Mouse (Mus musculus) heart, embryonic 11.5 days (tissue): ENCODE results near the gene Rdm1. TPM values are rescaled to one million over a fixed set of nuclear protein-coding genes. Genes with fewer than 3 reads are reported as not detected.
A peak's percentile ranks its signal among the peaks of the same experiment; 100 is the strongest.
"Not testable (repeated sequence)": the region's sequence is repeated elsewhere in the genome, so short reads cannot be mapped to it uniquely, and the experiment has no call there.

Source experiments
- ATAC-seq: fragments of 200-750 bp; cut with Nextera tagmentation; replicated peaks from 2 replicates; pipeline ENCODE4 v1.8.0; 2017; ENCODE audit warnings: moderate library complexity; ENCODE audit not compliant: insufficient number of reproducible peaks, low FRiP score, low TSS enrichment
- H3K27ac ChIP-seq: fragments of 300-500 bp; sonication (generic); 2 replicates; pipeline ENCODE4 v1.5.1; 2014; ENCODE audit warnings: mild to moderate bottlenecking, low read depth, low read length
- H3K27me3 ChIP-seq: fragments of 300-500 bp; sonication (generic); 2 replicates; pipeline ENCODE4 v1.6.1; 2014; ENCODE audit warnings: mild to moderate bottlenecking, low read length, mixed read lengths; ENCODE audit not compliant: control insufficient read depth, insufficient read depth
- H3K36me3 ChIP-seq: fragments of 300-500 bp; sonication (generic); 2 replicates; pipeline ENCODE4 v1.6.1; 2014; ENCODE audit warnings: mild to moderate bottlenecking, low read length, moderate library complexity, mixed read lengths; ENCODE audit not compliant: control insufficient read depth, insufficient read depth
- H3K4me1 ChIP-seq: fragments of 300-500 bp; sonication (generic); 2 replicates; pipeline ENCODE4 v1.6.1; 2014; ENCODE audit warnings: low read length; ENCODE audit not compliant: control insufficient read depth, insufficient read depth
- H3K4me2 ChIP-seq: fragments of 300-500 bp; sonication (generic); 2 replicates; pipeline ENCODE4 v1.6.1; 2014; ENCODE audit warnings: mild to moderate bottlenecking, moderate library complexity
- H3K4me3 ChIP-seq: fragments of 300-500 bp; sonication (generic); 2 replicates; pipeline ENCODE4 v1.5.1; 2014; ENCODE audit warnings: low read depth, low read length
- H3K9ac ChIP-seq: fragments of 300-500 bp; sonication (generic); 2 replicates; pipeline ENCODE4 v1.6.1; 2014; ENCODE audit warnings: mild to moderate bottlenecking, low read depth, low read length, moderate library complexity
- H3K9me3 ChIP-seq: fragments of 300-500 bp; sonication (generic); replicated peaks from 2 replicates; pipeline ENCODE4 v1.6.1; 2016; ENCODE audit warnings: low read length; ENCODE audit not compliant: control insufficient read depth
- WGBS: fragments of 180-500 bp; shearing (Covaris S2); extraction: QIAGEN DNeasy Blood & Tissue Kit; methylation state at CpG from one replicate; pipeline ENCODE4 v1.1.7; 2014; ENCODE audit not compliant: insufficient replicate concordance; 5-methylcytosine and 5-hydroxymethylcytosine counted together
- polyA plus RNA-seq: library from polyadenylated mRNA; unstranded; fragments of >200 nt; fragmentation: Nextera tagmentation; extraction: Ambion mirVana; gene quantifications from 2 replicates; pipeline ENCODE4 v1.2.1, GENCODE M21; 2014

Gene Rdm1
- polyA plus RNA-seq, 1 experiment from 2014 or later = 28.2 TPM

GRCm38 (mm10) chr11:101644591-101644990, 17.6 kb downstream of the Rdm1 start:
- 51% methylated on average over 3 of the region's 3 CpGs for WGBS
- H3K36me3 ChIP-seq = no peaks in the 10 kb centered on the region
- no peak overlapping the region for H3K9ac ChIP-seq
- H3K4me1 ChIP-seq = no peaks in the 10 kb centered on the region
- no peaks in the 10 kb centered on the region for H3K27me3 ChIP-seq
- H3K27ac ChIP-seq = no peak overlapping the region
- no peak for ATAC-seq
- H3K9me3 ChIP-seq = no peaks in the 10 kb centered on the region
- H3K4me3 ChIP-seq = no peak overlapping the region
- H3K4me2 ChIP-seq = no peak overlapping the region

GRCm38 (mm10) chr11:101645043-101645410, 18.0 kb downstream of the Rdm1 start:
- not testable (repeated sequence) for H3K27ac ChIP-seq, H3K4me3 ChIP-seq, H3K4me1 ChIP-seq, H3K27me3 ChIP-seq, H3K36me3 ChIP-seq, H3K9me3 ChIP-seq, H3K4me2 ChIP-seq, H3K9ac ChIP-seq, ATAC-seq
- WGBS = 4% methylated on average over 4 of the region's 4 CpGs

GRCm38 (mm10) chr11:101645411-101646282, 18.7 kb downstream of the Rdm1 start:
- peak; percentile 83 for ATAC-seq
- under 1% methylated on average over 42 of the region's 56 CpGs for WGBS
- not testable (repeated sequence) for H3K9me3 ChIP-seq, H3K4me1 ChIP-seq, H3K27me3 ChIP-seq, H3K36me3 ChIP-seq
- Histone ChIP-seq H3K4me2 (peak overlapping the region; percentile 56), H3K27ac (peak overlapping the region; percentile 90), H3K4me3 (peak overlapping the region; percentile 26; the same call in 1 of the 2 replicates), H3K9ac (peak overlapping the region; percentile 71)

- 13% methylated on average over 15 of the region's 16 CpGs for WGBS
- H3K27ac ChIP-seq = peak overlapping the region; percentile 90
- H3K4me2 ChIP-seq = peak overlapping the region; percentile 56
- H3K27me3 ChIP-seq, H3K36me3 ChIP-seq, H3K9me3 ChIP-seq, H3K4me1 ChIP-seq, ATAC-seq: not testable (repeated sequence)
- H3K4me3 ChIP-seq = peak overlapping the region; percentile 26; the same call in 1 of the 2 replicates
- H3K9ac ChIP-seq = peak overlapping the region; percentile 71
Observed at GRCm38 (mm10) chr11:101646283-101646794, 19.3 kb downstream of the Rdm1 start.

GRCm38 (mm10) chr11:101647093-101647492, 20.1 kb downstream of the Rdm1 start:
- ATAC-seq, H3K36me3 ChIP-seq: not testable (repeated sequence)
- WGBS = 91% methylated on average over 10 of the region's 10 CpGs

GRCm38 (mm10) chr11:101656356-101656755, 29.4 kb downstream of the Rdm1 start:
- no peak overlapping the region for H3K9ac ChIP-seq
- no peak overlapping the region for H3K4me2 ChIP-seq
- no peaks in the 10 kb centered on the region for H3K27me3 ChIP-seq
- 81% methylated on average over 4 of the region's 4 CpGs for WGBS
- H3K4me1 ChIP-seq = peaks cover 4% of the 10 kb centered on the region; the same call in 1 of the 2 replicates
- H3K4me3 ChIP-seq = no peak overlapping the region
- H3K9me3 ChIP-seq = no peaks in the 10 kb centered on the region
- no peak overlapping the region for H3K27ac ChIP-seq
- H3K36me3 ChIP-seq = no peaks in the 10 kb centered on the region
- no peak for ATAC-seq

More at GRCm38 (mm10) chr11:101647093-101647492, 20.1 kb downstream of the Rdm1 start:
- H3K27me3 ChIP-seq, H3K9me3 ChIP-seq, H3K27ac ChIP-seq, H3K9ac ChIP-seq, H3K4me3 ChIP-seq, H3K4me1 ChIP-seq, H3K4me2 ChIP-seq: not testable (repeated sequence)

GRCm38 (mm10) chr11:101657528-101657885, 30.5 kb downstream of the Rdm1 start:
- 4% methylated on average over 3 of the region's 3 CpGs for WGBS
- H3K27me3 ChIP-seq = no peaks in the 10 kb centered on the region
- H3K9ac ChIP-seq = peak overlapping the region; percentile 84
- H3K27ac ChIP-seq = peak overlapping the region; percentile 96
- H3K4me1 ChIP-seq = peaks cover 4% of the 10 kb centered on the region; the same call in 1 of the 2 replicates
- ATAC-seq = peak; percentile 16; the same call in 1 of the 2 replicates
- H3K36me3 ChIP-seq = no peaks in the 10 kb centered on the region
- H3K4me3 ChIP-seq = peak overlapping the region; percentile 34
- no peaks in the 10 kb centered on the region for H3K9me3 ChIP-seq
- peak overlapping the region; percentile 59 for H3K4me2 ChIP-seq

- Histone ChIP-seq H3K9ac (peak overlapping the region; percentile 84), H3K27ac (peak overlapping the region; percentile 96), H3K4me3 (peak overlapping the region; percentile 34), H3K4me2 (peak overlapping the region; percentile 59)
- ATAC-seq = peak; percentile 87
- H3K4me1 ChIP-seq, H3K36me3 ChIP-seq, H3K27me3 ChIP-seq, H3K9me3 ChIP-seq: not testable (repeated sequence)
- WGBS = under 1% methylated on average over 38 of the region's 40 CpGs
Observed at GRCm38 (mm10) chr11:101657886-101658750, 31.1 kb downstream of the Rdm1 start.
